Mouse (Mus musculus) telencephalon, adult 2 months (tissue): Measurements from ENCODE around the gene Zscan22.
"Not testable (repeated sequence)": the region's sequence is repeated elsewhere in the genome, so short reads cannot be mapped to it uniquely, and the experiment has no call there.

Source experiments
- DNase-seq: peaks from one replicate; pipeline ENCODE4 v3.0.0-alpha.2; 2011; ENCODE audit warnings: low read depth, low spot score

Zscan22 gene

GRCm38 (mm10) chr7:12897655-12898410 is at the start of gene Zscan22:
TSS of gene Zscan22 (plus strand) at chr7:12897815.
- DNase-seq: peak; percentile 98

- DNase-seq: no peak
Observed at GRCm38 (mm10) chr7:12874301-12874700, 23.3 kb upstream of the Zscan22 start.

GRCm38 (mm10) chr7:12880036-12880435 is 17.6 kb upstream of the Zscan22 start:
- peak; percentile 32 for DNase-seq

GRCm38 (mm10) chr7:12880497-12880896 is 17.1 kb upstream of the Zscan22 start:
- DNase-seq: not testable (repeated sequence)

- peak; percentile 97 for DNase-seq
Observed at GRCm38 (mm10) chr7:12880911-12881660, 16.5 kb upstream of the Zscan22 start, which contains the start of gene Zfp128. TSS of gene Zfp128 (plus strand) at chr7:12881177.

GRCm38 (mm10) chr7:12886563-12887266 is 10.9 kb upstream of the Zscan22 start:
- no peak for DNase-seq

- no peak for DNase-seq
Observed at GRCm38 (mm10) chr7:12887585-12887984, 10.0 kb upstream of the Zscan22 start.

- no peak for DNase-seq
Observed at GRCm38 (mm10) chr7:12890928-12891327, 6.7 kb upstream of the Zscan22 start.

GRCm38 (mm10) chr7:12891334-12891733 is 6.3 kb upstream of the Zscan22 start:
- no peak for DNase-seq

- no peak for DNase-seq
Observed at GRCm38 (mm10) chr7:12901517-12901916, 3.9 kb downstream of the Zscan22 start.

GRCm38 (mm10) chr7:12903623-12904022 is 6.0 kb downstream of the Zscan22 start:
- no peak for DNase-seq

GRCm38 (mm10) chr7:12905146-12905545 is 7.5 kb downstream of the Zscan22 start:
- DNase-seq: no peak

GRCm38 (mm10) chr7:12909498-12909962 is 11.9 kb downstream of the Zscan22 start:
- DNase-seq: peak; percentile 60

- DNase-seq: peak; percentile 86
Observed at GRCm38 (mm10) chr7:12910181-12910668, 12.6 kb downstream of the Zscan22 start.

- DNase-seq: no peak
Observed at GRCm38 (mm10) chr7:12913556-12913955, 15.9 kb downstream of the Zscan22 start.

- not testable (repeated sequence) for DNase-seq
Observed at GRCm38 (mm10) chr7:12920495-12920894, 22.9 kb downstream of the Zscan22 start.

- DNase-seq: no peak
Observed at GRCm38 (mm10) chr7:12921318-12921704, 23.7 kb downstream of the Zscan22 start.

GRCm38 (mm10) chr7:12921705-12922465 is 24.3 kb downstream of the Zscan22 start, which contains the start of gene Rps5:
TSS of gene Rps5 (plus strand) at chr7:12922290.
- DNase-seq: peak; percentile 99

- DNase-seq: no peak
Observed at GRCm38 (mm10) chr7:12922729-12923128, 25.1 kb downstream of the Zscan22 start.

GRCm38 (mm10) chr7:12926316-12926715 is 28.7 kb downstream of the Zscan22 start:
- no peak for DNase-seq

- no peak for DNase-seq
Observed at GRCm38 (mm10) chr7:12927191-12927680, 29.6 kb downstream of the Zscan22 start, which contains the start of gene Rnf225. TSS of gene Rnf225 (plus strand) at chr7:12927416.
